Mouse (Mus musculus) ES-Bruce4 (cell line): Measurements from ENCODE around the gene Serpinb6a.

Experiments
- CTCF ChIP-seq: IDR thresholded peaks from one replicate; pipeline ENCODE4 v1.8.1; 2011; ENCODE audit warnings: low read depth, low read length
- EP300 ChIP-seq: IDR thresholded peaks from 2 replicates; pipeline ENCODE4 v1.6.1; 2011; ENCODE audit warnings: low read depth, low read length; ENCODE audit not compliant: insufficient read depth

DNA sequence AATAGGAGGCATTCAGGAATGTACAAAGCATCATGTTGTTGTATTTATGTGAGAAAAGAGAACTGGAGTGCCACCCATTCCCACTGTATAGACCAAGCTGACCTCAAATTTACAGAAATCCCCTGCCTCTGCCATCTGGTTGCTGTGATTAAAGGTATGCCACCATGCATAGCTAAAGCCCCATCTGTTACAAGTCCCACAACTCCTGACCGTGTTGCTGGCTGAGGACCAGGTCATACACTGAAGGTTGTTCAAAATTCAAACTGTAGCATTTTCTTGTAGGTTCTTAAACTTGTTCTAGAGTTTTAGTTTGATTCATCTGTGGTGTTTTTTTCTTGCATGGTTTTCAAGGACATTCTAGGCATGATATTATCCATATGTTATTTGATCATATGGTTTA, 15.9 kb upstream of the Serpinb6a start:
- TF ChIP-seq EP300 (no peak), CTCF (no peak)
